Mouse (Mus musculus): ENCODE measurements around the gene 1110032A03Rik.

Gene 1110032A03Rik

DNA sequence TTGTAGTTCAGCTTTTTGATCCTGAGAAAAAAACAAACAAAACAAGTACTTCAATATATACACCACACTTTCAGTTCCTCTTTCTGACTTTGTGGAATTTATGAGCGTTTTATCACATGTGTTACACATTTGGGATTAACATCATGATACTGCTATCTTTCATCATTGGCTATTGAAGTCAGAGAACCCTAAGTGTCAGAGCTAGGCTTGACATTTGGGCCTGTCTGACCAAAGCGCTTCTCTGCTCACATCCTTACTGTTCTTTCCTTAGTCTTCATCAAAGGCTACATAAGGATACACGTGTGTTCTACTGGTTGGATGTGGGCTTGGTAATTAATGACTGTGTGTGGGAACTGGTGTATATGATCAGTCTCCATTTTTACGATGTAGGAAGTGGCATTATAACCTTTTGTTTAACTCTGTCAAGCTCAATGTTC, 1.3 kb downstream of the 1110032A03Rik start:
- in situ Hi-C loops (cut with MboI, MseI) = no loop called here

DNA sequence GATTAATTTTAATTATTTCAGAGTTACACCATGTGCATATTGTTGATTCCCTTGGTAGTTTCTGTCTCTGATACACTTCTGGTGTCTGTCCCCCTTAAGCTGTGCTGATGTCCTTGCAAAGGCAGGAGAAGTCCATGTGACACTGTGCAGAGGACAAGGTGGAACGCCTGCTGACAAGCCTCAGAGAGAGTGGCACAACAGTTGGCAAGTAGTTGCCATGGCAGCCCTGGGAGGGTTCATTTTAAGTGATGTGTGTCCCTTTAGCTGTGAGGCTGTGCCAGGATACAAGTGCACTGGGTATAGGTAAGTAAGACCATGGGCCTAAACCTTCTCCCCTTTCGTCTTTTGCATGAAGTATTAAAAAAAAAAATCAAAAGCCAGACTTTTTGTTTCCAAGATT, 5.3 kb downstream of the 1110032A03Rik start:
- in situ Hi-C loops (cut with MboI, MseI) = no loop called here

DNA sequence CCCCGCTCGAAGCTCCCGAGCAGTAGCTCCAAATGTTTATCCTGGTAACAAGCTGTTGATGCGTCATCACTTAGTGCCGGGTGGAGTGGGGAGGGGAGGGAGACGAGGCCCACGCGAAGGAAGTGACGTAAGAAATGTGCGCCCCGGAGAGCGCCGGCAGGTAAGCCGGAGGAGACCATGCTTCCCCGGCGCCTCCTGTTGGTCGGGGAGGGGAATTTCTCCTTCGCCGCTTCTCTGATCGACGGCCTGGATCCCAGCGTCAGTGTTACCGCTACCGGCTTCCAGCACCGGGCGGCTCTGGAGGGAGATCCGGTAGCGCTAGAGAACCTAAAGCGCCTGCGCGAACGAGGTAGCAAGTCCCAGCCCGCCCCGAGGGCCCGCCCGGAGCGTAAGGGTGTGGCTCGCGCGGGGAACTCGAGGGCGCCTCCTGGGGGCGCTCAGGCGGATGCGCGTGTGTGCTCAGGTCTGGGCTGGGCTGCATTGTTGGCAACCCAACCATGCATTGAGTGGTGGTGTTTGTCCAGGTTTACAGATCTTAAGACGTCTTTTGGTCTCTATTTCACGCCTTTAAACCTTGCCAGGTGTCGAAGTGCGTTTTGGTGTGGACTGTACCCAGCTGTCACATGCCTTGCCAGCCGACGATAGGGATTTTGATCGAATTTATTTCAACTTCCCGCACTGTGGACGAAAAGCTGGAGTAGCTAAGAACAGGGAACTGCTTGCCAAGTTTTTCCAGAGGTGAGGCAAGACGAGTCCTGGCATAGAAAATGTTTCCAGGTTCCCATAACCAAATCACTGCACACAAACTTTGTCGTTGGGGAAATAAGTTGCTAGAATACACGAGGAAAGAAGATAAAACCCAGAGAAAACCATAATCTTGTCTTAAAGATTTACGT, 7.0 kb downstream of the 1110032A03Rik start, which contains the start of gene Fdxacb1:
TSS of gene Fdxacb1 (plus strand) at position 130 of the 896 bp plus-strand sequence.
- in situ Hi-C loops (cut with MboI, MseI) = loop anchor here (5.0 to 10.0 kb wide), 2 partner anchors 71 to 1714 kb away; partner anchors contain the start of gene Zw10

DNA sequence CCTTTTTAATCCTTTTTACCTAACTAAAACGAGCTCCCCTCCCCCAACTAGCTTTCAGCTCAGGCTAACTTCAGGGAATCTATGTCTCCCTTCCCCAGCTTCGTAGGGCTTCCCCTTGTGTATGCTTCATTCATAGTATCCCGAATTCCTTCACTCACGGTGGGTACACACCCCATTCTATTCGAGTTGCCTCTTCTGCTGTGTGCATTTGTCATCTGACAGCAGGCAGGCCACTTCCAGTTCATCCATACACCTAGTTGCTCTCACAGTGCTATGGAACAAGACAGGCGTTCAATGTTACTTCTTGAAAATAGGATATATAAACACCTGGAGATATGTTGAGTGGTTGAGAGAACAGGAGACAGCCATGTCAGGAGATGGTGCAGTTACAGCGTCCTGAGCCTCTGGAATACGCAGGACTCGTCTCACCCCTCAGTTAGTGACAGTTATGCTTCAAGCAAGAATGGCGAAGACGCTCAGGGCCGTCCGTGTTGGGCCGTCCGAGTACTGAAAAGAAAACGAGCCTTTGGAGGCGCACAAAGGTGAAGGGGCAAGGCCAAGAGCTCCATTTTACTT, 7.7 kb downstream of the 1110032A03Rik start:
- in situ Hi-C loops (cut with MboI, MseI) = loop anchor here (5.0 to 10.0 kb wide), 2 partner anchors 70 to 1713 kb away; partner anchors contain the start of gene Zw10

DNA sequence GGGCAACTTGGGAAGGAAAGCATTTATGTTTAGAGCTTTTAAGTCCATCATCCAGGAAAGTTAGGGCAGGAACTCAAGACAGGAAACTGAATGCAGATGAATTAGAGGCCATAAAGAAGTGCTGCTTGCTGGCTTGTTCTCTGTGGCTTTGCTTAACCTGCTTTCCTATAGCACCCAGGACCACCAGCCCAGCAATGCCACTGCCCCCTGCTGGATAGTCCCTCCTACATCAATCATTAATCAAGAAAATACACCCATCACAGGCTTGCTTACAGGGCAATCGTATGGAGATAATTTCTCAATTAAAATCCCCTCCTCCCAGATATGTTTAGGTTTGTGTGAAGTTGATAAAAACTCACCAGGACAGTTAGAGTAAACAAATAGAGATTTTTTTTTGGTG, 12.0 kb downstream of the 1110032A03Rik start:
- in situ Hi-C loops (cut with MboI, MseI) = loop anchor here (10.0 kb wide), 1 partner anchor 1709 kb away; the partner anchor contains the start of gene Zw10

DNA sequence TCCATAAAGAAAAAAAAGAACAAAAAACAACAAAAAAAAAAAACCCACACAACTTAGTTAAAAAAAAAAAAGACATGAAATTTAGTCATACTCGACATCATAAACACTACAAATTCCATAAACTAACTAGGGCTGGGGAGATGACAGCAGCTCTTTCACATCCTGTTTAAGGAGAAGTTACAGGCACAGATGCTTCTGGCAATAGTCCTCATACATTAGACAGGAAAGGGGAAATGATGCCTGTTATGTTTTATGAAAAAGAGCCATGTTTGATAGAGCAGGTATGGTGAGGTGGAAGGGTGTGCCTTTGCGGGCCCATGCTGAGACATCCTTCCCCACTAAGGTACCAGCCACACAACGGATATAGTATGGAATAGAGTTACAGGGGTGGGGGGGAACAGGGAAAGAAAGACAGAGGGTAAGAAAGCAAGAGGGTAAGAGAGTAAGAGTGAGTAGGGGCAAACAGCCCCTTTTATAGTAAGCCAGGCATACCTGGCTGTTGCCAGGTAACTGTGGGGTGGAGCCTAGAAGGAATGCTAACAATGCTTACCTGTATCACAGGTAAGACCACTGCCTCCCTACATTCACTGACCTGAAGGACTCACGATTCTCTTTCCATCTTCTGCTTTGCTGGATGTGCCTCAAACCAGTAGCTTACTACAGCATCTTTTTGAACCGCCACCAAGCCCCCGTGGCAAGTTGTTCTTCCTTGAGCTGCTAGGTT, 13.6 kb downstream of the 1110032A03Rik start:
- in situ Hi-C loops (cut with MboI, MseI) = loop anchor here (10.0 kb wide), 1 partner anchor 1707 kb away; the partner anchor contains the start of gene Zw10

DNA sequence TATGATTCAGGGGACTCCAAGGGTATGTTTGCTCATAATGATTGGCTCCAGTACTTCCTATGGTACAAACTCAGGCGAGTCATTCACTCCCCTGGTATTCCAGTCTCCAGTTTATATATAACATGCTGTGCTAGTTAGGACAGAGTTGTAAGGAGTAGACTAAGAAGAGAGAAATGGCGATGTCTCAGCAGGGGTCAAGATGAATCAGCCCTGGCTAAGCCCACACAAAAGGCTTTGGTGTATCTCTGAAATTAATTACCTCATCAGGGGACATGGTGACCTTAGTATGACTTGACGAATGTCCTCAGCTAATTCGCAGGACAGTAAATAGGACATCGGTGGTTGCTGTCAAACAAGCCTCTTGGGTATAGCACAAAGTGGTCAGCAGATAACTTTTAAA, 18.6 kb downstream of the 1110032A03Rik start:
- in situ Hi-C loops (cut with MboI, MseI) = no loop called here

DNA sequence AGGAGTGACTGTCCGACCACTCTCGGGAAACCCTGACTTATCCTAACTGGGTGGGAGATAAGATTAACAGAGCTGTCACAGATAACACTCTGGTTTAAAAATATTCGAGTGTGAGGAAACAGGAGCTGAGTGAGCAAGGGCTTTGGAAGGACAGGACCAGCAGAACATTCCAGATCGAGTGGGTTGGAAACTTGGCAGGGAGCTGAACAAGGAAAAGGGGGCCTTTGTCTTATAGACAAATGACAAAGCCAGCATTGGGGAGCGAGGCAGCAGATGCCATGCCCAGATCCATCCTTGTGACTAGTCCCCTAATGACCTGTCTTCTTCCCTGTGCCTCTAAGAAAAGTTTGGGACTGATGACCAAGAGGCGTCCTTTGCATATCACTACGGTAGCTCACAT, 21.4 kb downstream of the 1110032A03Rik start:
- in situ Hi-C loops (cut with MboI, MseI) = no loop called here

DNA sequence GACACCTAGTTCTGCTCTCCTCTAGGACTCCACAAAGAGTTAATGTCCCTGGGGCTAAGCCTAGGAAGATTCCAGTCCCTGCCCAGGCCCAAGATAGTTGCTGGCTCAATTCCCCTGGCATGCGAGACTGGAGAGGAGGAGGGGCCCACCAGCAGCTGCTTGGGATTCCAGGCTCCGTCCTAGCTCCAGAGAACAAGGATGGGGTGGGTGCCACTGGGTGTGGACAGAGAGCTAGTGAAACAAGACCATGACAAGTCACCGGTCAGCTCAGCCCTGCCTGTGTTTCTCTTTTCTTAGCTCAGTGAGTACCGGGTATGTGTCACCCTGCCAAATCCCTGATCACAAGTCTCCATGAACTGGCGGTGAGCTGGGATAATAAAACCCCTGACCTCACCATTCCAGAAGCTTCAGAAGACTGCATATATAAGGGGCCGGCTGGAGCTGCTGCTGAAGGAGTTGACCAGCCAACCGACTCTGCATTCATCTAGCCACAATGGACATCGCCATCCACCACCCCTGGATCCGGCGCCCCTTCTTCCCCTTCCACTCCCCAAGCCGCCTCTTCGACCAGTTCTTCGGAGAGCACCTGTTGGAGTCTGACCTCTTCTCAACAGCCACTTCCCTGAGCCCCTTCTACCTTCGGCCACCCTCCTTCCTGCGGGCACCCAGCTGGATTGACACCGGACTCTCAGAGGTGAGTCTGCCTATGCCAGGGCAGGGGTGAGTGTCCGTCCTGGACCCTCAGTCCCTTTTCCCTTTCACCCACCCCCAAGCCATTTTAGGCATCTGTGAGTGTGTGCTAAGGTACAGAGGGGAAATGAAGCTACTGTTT, 22.3 kb downstream of the 1110032A03Rik start:
- in situ Hi-C loops (cut with MboI, MseI) = no loop called here

DNA sequence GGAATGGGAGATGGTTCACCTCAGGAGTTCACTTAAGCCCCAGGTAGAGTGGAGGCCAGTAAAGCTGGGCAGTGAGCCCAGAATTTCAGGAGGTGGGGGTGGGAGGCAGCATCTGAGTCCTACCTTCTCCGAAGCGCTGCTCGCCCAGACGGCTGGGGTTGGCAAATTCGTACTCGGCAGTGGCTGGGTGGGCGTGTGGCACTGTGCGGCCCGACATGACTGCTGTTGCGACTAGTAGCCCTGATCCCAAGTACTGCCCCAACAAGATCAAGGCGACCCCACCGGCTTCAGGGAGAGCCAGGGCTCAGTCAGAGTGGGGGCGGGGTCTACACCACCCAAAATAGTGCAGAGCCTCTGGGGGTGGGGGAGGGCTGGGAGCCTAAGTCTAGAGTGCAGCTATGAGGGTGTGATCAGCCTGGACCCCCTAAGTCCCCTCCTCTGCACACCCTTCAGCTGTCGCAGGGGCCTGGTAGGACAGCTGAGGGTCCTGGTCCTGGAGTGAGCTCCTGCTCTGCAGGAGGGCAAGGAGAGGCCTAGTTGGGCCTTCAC, 23.2 kb downstream of the 1110032A03Rik start, which contains the start of gene Hspb2:
TSS of gene Hspb2 (minus strand) at position 301 of the 549 bp plus-strand sequence.
- in situ Hi-C loops (cut with MboI, MseI) = no loop called here

DNA sequence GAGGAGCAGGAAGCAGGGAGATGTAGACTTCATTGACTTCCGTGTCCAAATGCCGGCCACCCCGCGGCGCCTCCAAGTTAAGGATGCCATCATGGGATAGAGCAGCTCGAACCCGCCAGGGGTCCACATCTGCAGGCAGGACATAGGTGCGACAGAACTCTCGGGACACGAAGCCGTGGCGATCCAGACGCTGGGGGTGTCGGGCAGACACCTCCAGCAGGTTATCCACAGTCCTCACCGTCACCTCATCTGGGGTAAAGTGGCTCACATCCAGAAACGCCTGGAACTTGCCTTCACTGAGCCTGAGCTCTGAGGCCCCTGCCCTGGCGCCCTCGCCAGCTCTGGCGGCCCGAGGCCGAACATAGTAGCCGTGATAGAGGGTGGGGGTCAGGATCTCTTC, 24.0 kb downstream of the 1110032A03Rik start, which contains the start of gene Cryab:
TSS of gene Cryab (plus strand) at position 3 of the 400 bp plus-strand sequence.
- in situ Hi-C loops (cut with MboI, MseI) = no loop called here

DNA sequence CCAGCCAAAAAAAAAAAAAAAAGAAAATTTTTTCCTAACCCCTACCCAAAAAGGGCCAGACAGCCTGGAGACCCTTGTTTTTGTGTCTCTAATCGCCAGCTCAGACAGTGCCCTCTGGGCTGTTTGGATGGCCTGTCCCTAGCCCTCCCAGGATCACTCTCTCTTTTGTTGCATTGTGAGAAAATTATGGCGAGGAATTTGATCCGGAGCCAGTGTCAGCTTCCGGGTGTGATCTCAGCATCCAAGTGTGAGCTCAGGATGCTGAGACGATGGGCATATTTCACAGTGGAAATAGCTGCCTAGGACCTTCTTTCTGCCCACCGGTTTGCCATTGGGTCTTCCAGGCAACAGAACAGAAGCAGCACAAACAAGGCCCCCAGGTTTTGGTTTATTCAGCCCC, 24.6 kb downstream of the 1110032A03Rik start:
- in situ Hi-C loops (cut with MboI, MseI) = no loop called here

DNA sequence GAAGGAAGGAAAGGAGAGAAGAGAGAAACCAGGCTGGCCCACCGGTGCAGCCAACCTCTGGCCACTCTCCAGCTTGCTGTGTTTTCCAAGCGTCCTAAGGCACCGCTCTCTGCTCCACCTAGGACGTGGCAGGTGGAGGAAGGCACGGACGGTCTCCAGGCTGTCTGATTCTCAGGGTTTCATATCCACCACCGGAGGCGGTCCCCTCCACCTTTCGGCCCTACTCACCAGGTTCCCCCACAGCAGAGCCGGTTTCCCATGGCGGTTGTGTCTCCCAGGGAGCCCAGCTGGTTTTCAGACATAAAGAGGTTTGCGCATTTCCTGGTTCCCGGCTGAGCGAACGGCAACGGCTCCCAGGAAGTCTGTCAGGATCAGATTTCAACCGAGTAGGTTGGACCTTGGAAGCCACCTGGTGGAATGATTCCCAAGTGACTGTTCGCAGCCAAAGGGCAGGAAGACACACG, 29.1 kb downstream of the 1110032A03Rik start, which contains the start of gene 2310030G06Rik:
TSS of gene 2310030G06Rik (minus strand) at position 323 of the 464 bp plus-strand sequence.
- in situ Hi-C loops (cut with MboI, MseI) = no loop called here

DNA sequence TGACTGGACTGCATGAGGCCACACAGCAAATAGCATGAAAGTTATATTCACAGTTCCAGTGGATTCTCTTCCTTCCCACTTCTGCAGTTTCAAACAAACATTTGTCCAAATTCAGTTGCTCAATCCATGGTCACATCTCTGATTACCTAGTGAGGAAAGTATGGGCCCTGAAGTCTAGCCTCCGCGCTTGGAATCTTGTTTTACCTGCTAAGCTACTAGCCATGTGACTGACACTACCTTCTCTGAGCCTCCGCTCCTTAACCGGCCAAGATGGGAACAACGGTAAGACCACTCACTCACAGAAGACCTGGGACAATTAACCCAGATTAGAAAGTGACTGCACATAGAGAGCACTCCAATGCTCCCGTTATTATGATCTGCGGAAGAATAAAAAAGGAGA, 29.5 kb downstream of the 1110032A03Rik start:
- in situ Hi-C loops (cut with MboI, MseI) = no loop called here

DNA sequence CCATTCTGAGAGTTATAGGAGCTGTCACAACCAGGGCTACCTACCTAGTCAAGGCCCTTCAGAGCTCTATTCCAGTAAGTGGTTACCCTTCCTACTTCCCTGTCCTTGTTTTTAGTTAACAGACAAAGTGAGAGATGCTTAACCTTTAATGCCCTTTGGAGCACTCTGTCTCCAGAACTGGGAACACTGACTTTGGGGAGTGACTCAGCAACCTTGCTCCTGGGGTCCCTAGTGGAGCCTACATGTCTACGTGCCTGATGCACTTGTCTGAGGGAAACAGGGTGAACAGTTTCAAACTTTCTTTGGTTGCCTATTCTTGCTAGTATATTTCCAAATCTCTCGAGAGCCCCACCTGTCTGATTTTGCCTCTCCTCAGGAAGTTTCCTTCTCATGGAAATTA, 32.6 kb downstream of the 1110032A03Rik start:
- in situ Hi-C loops (cut with MboI, MseI) = no loop called here

DNA sequence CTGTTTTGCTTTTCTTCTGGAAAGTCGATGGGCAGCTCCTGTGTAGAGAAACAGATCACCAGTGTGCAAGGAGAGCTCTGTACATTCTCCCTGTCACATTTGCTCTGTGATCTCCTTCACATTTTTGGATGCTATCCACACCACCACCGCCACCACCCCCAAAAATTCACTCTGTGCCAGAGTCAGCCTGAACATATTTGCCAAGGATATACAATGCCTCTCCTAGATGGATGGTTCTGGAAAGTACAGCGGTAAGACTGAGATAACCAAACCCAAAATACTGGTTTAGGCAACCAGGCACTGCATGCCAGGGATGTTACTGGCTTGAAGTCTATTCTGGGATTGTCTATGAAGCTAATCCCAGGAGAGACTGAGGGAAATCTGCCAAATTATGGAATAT, 33.1 kb downstream of the 1110032A03Rik start:
- in situ Hi-C loops (cut with MboI, MseI) = no loop called here

DNA sequence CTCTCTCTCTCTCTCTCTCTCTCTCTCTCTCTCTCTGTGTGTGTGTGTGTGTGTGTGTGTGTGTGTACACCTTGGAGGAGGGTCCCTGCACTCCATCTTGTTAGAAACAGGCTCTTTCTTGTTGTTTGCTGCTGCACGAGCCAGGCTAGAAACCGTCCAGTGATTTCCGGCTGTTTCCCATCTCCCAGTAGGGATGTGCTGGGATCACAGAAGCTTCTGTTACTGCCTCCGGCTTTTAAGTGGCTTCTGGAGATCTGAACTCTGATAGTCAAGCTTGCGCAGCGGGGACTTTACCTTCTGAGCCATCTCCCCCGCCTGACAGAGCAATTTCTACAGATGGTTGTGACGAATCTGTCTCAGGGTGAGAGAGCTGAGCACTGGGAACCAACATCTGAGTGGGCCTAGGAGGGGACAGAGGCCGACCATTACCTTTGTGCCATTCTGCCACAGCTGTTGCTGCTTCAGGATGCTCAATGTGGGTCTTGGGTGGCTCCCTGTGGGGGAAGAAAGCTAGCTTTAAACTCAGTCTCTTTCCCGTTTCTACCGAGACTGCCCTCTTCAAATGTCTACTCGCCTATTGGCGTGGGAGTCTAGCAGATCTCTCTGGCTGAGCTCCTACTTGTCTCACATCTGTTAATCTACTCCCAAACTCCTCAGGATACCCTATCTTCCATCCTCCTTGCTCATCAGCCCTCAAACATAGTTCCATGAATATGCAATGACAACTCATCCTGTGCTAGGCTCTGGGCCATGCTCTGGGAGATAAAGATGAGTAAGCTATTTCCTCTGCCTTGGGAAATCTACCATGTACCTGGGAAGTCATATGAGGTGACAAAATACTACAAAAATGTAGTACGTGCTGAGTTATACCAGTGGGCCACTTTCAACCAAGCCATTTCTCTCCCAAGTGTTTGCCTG, 34.2 kb downstream of the 1110032A03Rik start:
- in situ Hi-C loops (cut with MboI, MseI) = no loop called here

DNA sequence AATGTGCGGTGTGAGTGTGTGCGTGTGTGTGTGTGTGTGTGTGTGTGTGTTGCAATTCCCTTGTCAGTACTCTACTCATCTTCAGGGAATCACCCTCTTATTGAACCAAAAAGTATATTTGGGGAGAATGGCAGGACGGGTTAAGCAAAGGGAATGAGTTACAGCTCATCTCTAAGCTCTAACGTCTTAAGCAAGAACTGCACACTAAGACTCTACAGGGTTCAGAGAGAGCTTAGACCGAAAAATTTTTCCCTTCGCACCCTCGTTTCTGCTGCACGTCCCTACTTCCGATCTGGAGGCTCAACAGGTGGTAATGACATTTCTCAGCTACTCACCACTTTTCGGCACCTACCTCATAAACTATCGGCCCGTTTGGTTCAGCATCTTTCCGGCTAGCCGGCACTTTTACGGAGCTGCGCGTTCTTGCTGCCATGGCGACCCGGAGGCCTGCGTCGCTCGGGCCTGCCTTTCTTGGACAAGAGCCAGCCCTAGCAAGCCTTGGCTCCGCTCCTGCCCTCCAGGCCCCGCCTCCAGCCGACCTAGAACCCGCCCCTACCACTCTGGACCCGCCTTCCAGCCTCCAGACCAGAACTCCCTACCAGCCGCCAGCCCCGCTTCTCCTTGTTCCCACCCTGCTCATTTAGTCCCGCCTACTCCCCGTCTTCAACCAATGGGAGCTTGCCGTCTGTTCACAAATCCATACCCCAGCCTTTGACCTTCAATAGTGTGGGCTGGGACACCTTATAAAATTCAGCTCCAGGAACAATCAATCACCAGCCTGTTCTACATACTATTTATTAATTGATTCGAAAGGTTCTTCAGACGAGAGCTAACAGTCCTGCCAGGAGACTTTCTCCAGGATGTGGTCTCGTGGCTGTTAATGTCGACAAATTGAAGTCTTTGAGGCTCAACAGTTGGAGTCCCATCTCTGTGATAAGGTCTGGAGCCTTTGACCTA, 36.1 kb downstream of the 1110032A03Rik start, which contains the start of gene Dixdc1:
TSS of gene Dixdc1 (minus strand) at position 604 of the 957 bp plus-strand sequence.
- in situ Hi-C loops (cut with MboI, MseI) = loop anchor here (5.0 kb wide), 1 partner anchor 42 kb away; no protein-coding TSS in a partner anchor
